Mouse (Mus musculus): ENCODE measurements around the gene Agpat2. TPM values are rescaled to one million over a fixed set of nuclear protein-coding genes. Genes with fewer than 3 reads are reported as not detected.
A peak's percentile ranks its signal among the peaks of the same experiment; 100 is the strongest.

Agpat2 gene
- polyA plus RNA-seq, 1 experiment from 2014 or later, result 57.1 TPM

- peak overlapping the region; percentile 95 for H3K9ac ChIP-seq (ENCODE audit: low read depth, low read length)
- peak; percentile 46 for ATAC-seq (replicated peaks; ENCODE audit: low FRiP score, low read depth)
- no peaks in the 10 kb centered on the region for H3K9me3 ChIP-seq (replicated peaks; ENCODE audit: low read length)
- peak overlapping the region; percentile 67 for H3K4me3 ChIP-seq (replicated peaks; ENCODE audit: low read depth, low read length)
- H3K27me3 ChIP-seq (ENCODE audit: insufficient read depth, low read length), result no peaks in the 10 kb centered on the region
- peaks cover 8% of the 10 kb centered on the region; the same call in 1 of the 2 replicates for H3K4me1 ChIP-seq (replicated peaks; ENCODE audit: insufficient read depth, low read length)
- TF ChIP-seq CTCF (IDR thresholded peaks at IDR 0.05; ENCODE audit: low read depth), result peak; percentile 68
- 2% methylated on average over 8 of the region's 8 CpGs for WGBS
- peak; percentile 82 for DNase-seq (ENCODE audit: low spot score)
- peak overlapping the region; percentile 62 for H3K4me2 ChIP-seq (ENCODE audit: low read length)
- H3K27ac ChIP-seq, result peak overlapping the region; percentile 78; the same call in 1 of the 2 replicates
- peaks cover 22% of the 10 kb centered on the region for H3K36me3 ChIP-seq (ENCODE audit: insufficient read depth, low read length)
Measured at GRCm38 (mm10) chr2:26639083-26639482, 34.9 kb upstream of the Agpat2 start.

- H3K4me1 ChIP-seq (replicated peaks; ENCODE audit: insufficient read depth, low read length), result peaks cover 8% of the 10 kb centered on the region; the same call in 1 of the 2 replicates
- ATAC-seq (replicated peaks; ENCODE audit: low FRiP score, low read depth), result no peak
- no peak for DNase-seq (ENCODE audit: low spot score)
- peak overlapping the region; percentile 62 for H3K4me2 ChIP-seq (ENCODE audit: low read length)
- H3K36me3 ChIP-seq (ENCODE audit: insufficient read depth, low read length), result peaks cover 22% of the 10 kb centered on the region
- peak overlapping the region; percentile 95 for H3K9ac ChIP-seq (ENCODE audit: low read depth, low read length)
- H3K4me3 ChIP-seq (replicated peaks; ENCODE audit: low read depth, low read length), result peak overlapping the region; percentile 67; the same call in 1 of the 2 replicates
- no peaks in the 10 kb centered on the region for H3K9me3 ChIP-seq (replicated peaks; ENCODE audit: low read length)
- H3K27me3 ChIP-seq (ENCODE audit: insufficient read depth, low read length), result no peaks in the 10 kb centered on the region
- WGBS, result 51% methylated on average over 5 of the region's 5 CpGs
- peak; percentile 10; the same call in 1 of the 2 replicates for TF ChIP-seq CTCF (IDR thresholded peaks at IDR 0.05; ENCODE audit: low read depth)
- H3K27ac ChIP-seq, result no peak overlapping the region
Measured at GRCm38 (mm10) chr2:26638572-26638971, 34.4 kb upstream of the Agpat2 start.

- no peak for TF ChIP-seq CTCF (IDR thresholded peaks at IDR 0.05; ENCODE audit: low read depth)
- H3K27ac ChIP-seq, result no peak overlapping the region
- no peak for ATAC-seq (replicated peaks; ENCODE audit: low FRiP score, low read depth)
- H3K4me3 ChIP-seq (replicated peaks; ENCODE audit: low read depth, low read length), result no peak overlapping the region
- 74% methylated on average over 5 of the region's 5 CpGs for WGBS
- H3K27me3 ChIP-seq (ENCODE audit: insufficient read depth, low read length), result no peaks in the 10 kb centered on the region
- peaks cover 22% of the 10 kb centered on the region for H3K36me3 ChIP-seq (ENCODE audit: insufficient read depth, low read length)
- DNase-seq (ENCODE audit: low spot score), result no peak
- peak overlapping the region; percentile 62; the same call in 1 of the 2 replicates for H3K4me2 ChIP-seq (ENCODE audit: low read length)
- no peak overlapping the region for H3K9ac ChIP-seq (ENCODE audit: low read depth, low read length)
- peaks cover 8% of the 10 kb centered on the region; the same call in 1 of the 2 replicates for H3K4me1 ChIP-seq (replicated peaks; ENCODE audit: insufficient read depth, low read length)
- H3K9me3 ChIP-seq (replicated peaks; ENCODE audit: low read length), result no peaks in the 10 kb centered on the region
Measured at GRCm38 (mm10) chr2:26638039-26638438, 33.8 kb upstream of the Agpat2 start.

- no peak for TF ChIP-seq CTCF (IDR thresholded peaks at IDR 0.05; ENCODE audit: low read depth)
- Histone ChIP-seq H3K4me3 (replicated peaks; ENCODE audit: low read depth, low read length) (no peak overlapping the region), H3K4me1 (replicated peaks; ENCODE audit: insufficient read depth, low read length) (peaks cover 8% of the 10 kb centered on the region; the same call in 1 of the 2 replicates), H3K27me3 (ENCODE audit: insufficient read depth, low read length) (no peaks in the 10 kb centered on the region), H3K9me3 (replicated peaks; ENCODE audit: low read length) (no peaks in the 10 kb centered on the region), H3K36me3 (ENCODE audit: insufficient read depth, low read length) (peaks cover 22% of the 10 kb centered on the region), H3K4me2 (ENCODE audit: low read length) (no peak overlapping the region), H3K9ac (ENCODE audit: low read depth, low read length) (no peak overlapping the region), H3K27ac (no peak overlapping the region)
- WGBS, result 60% methylated on average over 4 of the region's 4 CpGs
- DNase-seq (ENCODE audit: low spot score) (no peak), ATAC-seq (replicated peaks; ENCODE audit: low FRiP score, low read depth) (no peak)
Measured at GRCm38 (mm10) chr2:26637316-26637932, 33.2 kb upstream of the Agpat2 start.

GRCm38 (mm10) chr2:26636325-26636635, 32.1 kb upstream of the Agpat2 start:
- Histone ChIP-seq H3K4me1 (replicated peaks; ENCODE audit: insufficient read depth, low read length) (peaks cover 8% of the 10 kb centered on the region; the same call in 1 of the 2 replicates), H3K36me3 (ENCODE audit: insufficient read depth, low read length) (peaks cover 22% of the 10 kb centered on the region), H3K27ac (no peak overlapping the region), H3K9me3 (replicated peaks; ENCODE audit: low read length) (no peaks in the 10 kb centered on the region), H3K4me3 (replicated peaks; ENCODE audit: low read depth, low read length) (no peak overlapping the region), H3K27me3 (ENCODE audit: insufficient read depth, low read length) (no peaks in the 10 kb centered on the region), H3K9ac (ENCODE audit: low read depth, low read length) (no peak overlapping the region), H3K4me2 (ENCODE audit: low read length) (no peak overlapping the region)
- WGBS, result 32% methylated on average over 2 of the region's 2 CpGs
- TF ChIP-seq CTCF (IDR thresholded peaks at IDR 0.05; ENCODE audit: low read depth), result no peak
- DNase-seq (ENCODE audit: low spot score) (no peak), ATAC-seq (replicated peaks; ENCODE audit: low FRiP score, low read depth) (no peak)

GRCm38 (mm10) chr2:26635489-26636324, 31.5 kb upstream of the Agpat2 start:
- H3K27ac ChIP-seq, result no peak overlapping the region
- TF ChIP-seq CTCF (IDR thresholded peaks at IDR 0.05; ENCODE audit: low read depth), result no peak

More at GRCm38 (mm10) chr2:26635489-26636324, 31.5 kb upstream of the Agpat2 start:
- Histone ChIP-seq H3K9me3 (replicated peaks; ENCODE audit: low read length) (no peaks in the 10 kb centered on the region), H3K4me1 (replicated peaks; ENCODE audit: insufficient read depth, low read length) (peaks cover 8% of the 10 kb centered on the region; the same call in 1 of the 2 replicates), H3K4me3 (replicated peaks; ENCODE audit: low read depth, low read length) (no peak overlapping the region), H3K27me3 (ENCODE audit: insufficient read depth, low read length) (no peaks in the 10 kb centered on the region), H3K36me3 (ENCODE audit: insufficient read depth, low read length) (peaks cover 22% of the 10 kb centered on the region), H3K9ac (ENCODE audit: low read depth, low read length) (no peak overlapping the region), H3K4me2 (ENCODE audit: low read length) (no peak overlapping the region)
- 75% methylated on average over 21 of the region's 21 CpGs for WGBS
- DNase-seq (ENCODE audit: low spot score) (no peak), ATAC-seq (replicated peaks; ENCODE audit: low FRiP score, low read depth) (no peak)

All from kidney, postnatal 0 days (tissue).